Mouse (Mus musculus) erythroblast, embryonic 14.5 days (primary cell): Measurements from ENCODE around the gene Yars.

Source experiments
- GATA1 ChIP-seq: IDR thresholded peaks from 2 replicates; pipeline ENCODE4 v1.6.1; 2012; ENCODE audit warnings: low read length, inconsistent platforms, mixed read lengths
- TAL1 ChIP-seq: IDR thresholded peaks from 3 replicates; pipeline ENCODE4 v1.6.1; 2012; ENCODE audit warnings: low read length, inconsistent platforms, mixed read lengths

- TF ChIP-seq GATA1 (no peak), TAL1 (no peak)
Measured at GRCm38 (mm10) chr4:129147552-129148103, 41.9 kb upstream of the Yars start.
